Mouse (Mus musculus): ENCODE data around the gene Tbc1d9.
A peak's percentile ranks its signal among the peaks of the same experiment; 100 is the strongest.
"Not testable (repeated sequence)": the region's sequence is repeated elsewhere in the genome, so short reads cannot be mapped to it uniquely, and the experiment has no call there.

The Tbc1d9 gene

GRCm38 (mm10) chr8:83244151-83244550 lies 79.0 kb downstream of the Tbc1d9 start:
- no peak for DNase-seq

GRCm38 (mm10) chr8:83250858-83251257 lies 85.7 kb downstream of the Tbc1d9 start:
- DNase-seq: no peak

- DNase-seq: no peak
Observed at GRCm38 (mm10) chr8:83251362-83252246, 86.5 kb downstream of the Tbc1d9 start.

GRCm38 (mm10) chr8:83252791-83253190 lies 87.6 kb downstream of the Tbc1d9 start:
- no peak for DNase-seq

- no peak for DNase-seq
Observed at GRCm38 (mm10) chr8:83257631-83258030, 92.5 kb downstream of the Tbc1d9 start.

- DNase-seq: peak; percentile 50
Observed at GRCm38 (mm10) chr8:83260418-83261215, 95.5 kb downstream of the Tbc1d9 start.

GRCm38 (mm10) chr8:83271172-83271571 lies 106.0 kb downstream of the Tbc1d9 start:
- no peak for DNase-seq

GRCm38 (mm10) chr8:83272464-83272863 lies 107.3 kb downstream of the Tbc1d9 start:
- DNase-seq: no peak

- DNase-seq: no peak
Observed at GRCm38 (mm10) chr8:83274470-83274869, 109.3 kb downstream of the Tbc1d9 start.

GRCm38 (mm10) chr8:83278431-83278830 lies 113.3 kb downstream of the Tbc1d9 start:
- no peak for DNase-seq

- no peak for DNase-seq
Observed at GRCm38 (mm10) chr8:83285391-83285790, 120.2 kb downstream of the Tbc1d9 start.

GRCm38 (mm10) chr8:83290176-83290575 lies 125.0 kb downstream of the Tbc1d9 start, which contains the start of gene Ucp1:
Gene Ucp1, plus strand, starts transcription at chr8:83290352.
- DNase-seq: peak; percentile 13

- DNase-seq: no peak
Observed at GRCm38 (mm10) chr8:83297375-83297774, 132.2 kb downstream of the Tbc1d9 start.

- DNase-seq: no peak
Observed at GRCm38 (mm10) chr8:83300135-83300534, 135.0 kb downstream of the Tbc1d9 start.

- DNase-seq: no peak
Observed at GRCm38 (mm10) chr8:83304946-83305345, 139.8 kb downstream of the Tbc1d9 start.

GRCm38 (mm10) chr8:83309836-83310235 lies 144.7 kb downstream of the Tbc1d9 start:
- DNase-seq: no peak

GRCm38 (mm10) chr8:83315084-83315483 lies 149.9 kb downstream of the Tbc1d9 start:
- DNase-seq: not testable (repeated sequence)

GRCm38 (mm10) chr8:83315691-83316090 lies 150.5 kb downstream of the Tbc1d9 start:
- DNase-seq: no peak

- DNase-seq: no peak
Observed at GRCm38 (mm10) chr8:83320543-83320942, 155.4 kb downstream of the Tbc1d9 start.

GRCm38 (mm10) chr8:83322374-83322773 lies 157.2 kb downstream of the Tbc1d9 start:
- DNase-seq: no peak
